Mouse (Mus musculus) liver, postnatal 0 days (tissue): ENCODE measurements around the gene Rbm19.

Source experiments
- CTCF ChIP-seq: sonication (generic); IDR thresholded peaks from 2 replicates; pipeline ENCODE4 v1.5.1; 2016; ENCODE audit warnings: antibody characterized with exemption, low read depth
- EP300 ChIP-seq: IDR thresholded peaks from 2 replicates; pipeline ENCODE4 v1.6.1; 2016; ENCODE audit warnings: antibody characterized with exemption, low read depth, mild to moderate bottlenecking

GRCm38 (mm10) chr5:120116261-120117050 is at the start of gene Rbm19:
- TF ChIP-seq CTCF: peak; percentile 44
- TF ChIP-seq EP300: no peak
